Mouse (Mus musculus) heart, embryonic 16.5 days (tissue): ENCODE measurements at regions not wholly inside any gene's neighbourhood (a gene's known extent, or its start where the extent isn't known, plus 50 kb on each side); places are given as distances from the start of the nearest gene placed in this dataset.

Source experiments
- ATAC-seq: fragments of 200-750 bp; cut with Nextera tagmentation; replicated peaks from 2 replicates; pipeline ENCODE4 v1.8.0; 2017; ENCODE audit warnings: moderate number of reproducible peaks; ENCODE audit not compliant: insufficient read depth, low FRiP score; ENCODE audit errors: extremely low read depth
- H3K27ac ChIP-seq: fragments of 300-500 bp; sonication (generic); 2 replicates; pipeline ENCODE4 v1.5.1; 2014; ENCODE audit warnings: mild to moderate bottlenecking, low read length, control low read depth, moderate library complexity
- H3K27me3 ChIP-seq: fragments of 300-500 bp; sonication (generic); 2 replicates; pipeline ENCODE4 v1.6.1; 2014; ENCODE audit warnings: low read length, mixed read lengths; ENCODE audit not compliant: control insufficient read depth, insufficient read depth
- H3K36me3 ChIP-seq: fragments of 300-500 bp; sonication (generic); 2 replicates; pipeline ENCODE4 v1.6.1; 2014; ENCODE audit not compliant: control insufficient read depth, insufficient read depth
- H3K4me1 ChIP-seq: fragments of 300-500 bp; sonication (generic); 2 replicates; pipeline ENCODE4 v1.6.1; 2014; ENCODE audit warnings: low read length, mixed read lengths; ENCODE audit not compliant: control insufficient read depth, insufficient read depth
- H3K4me2 ChIP-seq: fragments of 300-500 bp; sonication (generic); 2 replicates; pipeline ENCODE4 v1.6.1; 2014; ENCODE audit warnings: low read depth, mild to moderate bottlenecking, control low read depth, low read length
- H3K4me3 ChIP-seq: fragments of 300-500 bp; sonication (generic); 2 replicates; pipeline ENCODE4 v1.5.1; 2014; ENCODE audit warnings: mild to moderate bottlenecking, control low read depth, low read length
- H3K9ac ChIP-seq: fragments of 300-500 bp; sonication (generic); 2 replicates; pipeline ENCODE4 v1.6.1; 2014; ENCODE audit warnings: low read length, control low read depth
- H3K9me3 ChIP-seq: fragments of 300-500 bp; sonication (generic); replicated peaks from 2 replicates; pipeline ENCODE4 v1.6.1; 2016; ENCODE audit warnings: low read length; ENCODE audit not compliant: control insufficient read depth
- WGBS: fragments of 180-500 bp; shearing (Covaris S2); extraction: QIAGEN DNeasy Blood & Tissue Kit; methylation state at CpG from one replicate; pipeline ENCODE4 v1.1.7; 2014; 5-methylcytosine and 5-hydroxymethylcytosine counted together

- Histone ChIP-seq H3K27me3 (no peaks in the 10 kb centered on the region), H3K9ac (no peak overlapping the region), H3K4me1 (no peaks in the 10 kb centered on the region), H3K9me3 (no peaks in the 10 kb centered on the region), H3K27ac (no peak overlapping the region), H3K4me2 (no peak overlapping the region), H3K36me3 (no peaks in the 10 kb centered on the region), H3K4me3 (no peak overlapping the region)
- ATAC-seq = no peak
- 61% methylated on average over 8 of the region's 8 CpGs for WGBS
These were observed 627.7 kb downstream of the Tmem114 start for GRCm38 (mm10) chr16:7797176-7797786.

- H3K9me3 ChIP-seq = no peaks in the 10 kb centered on the region
- no peaks in the 10 kb centered on the region for H3K36me3 ChIP-seq
- no peak for ATAC-seq
- 48% methylated on average over 3 of the region's 3 CpGs for WGBS
- H3K4me2 ChIP-seq = no peak overlapping the region
- no peak overlapping the region for H3K4me3 ChIP-seq
- no peak overlapping the region for H3K27ac ChIP-seq
- H3K9ac ChIP-seq = no peak overlapping the region
- H3K4me1 ChIP-seq = no peaks in the 10 kb centered on the region
- H3K27me3 ChIP-seq = no peaks in the 10 kb centered on the region
These were observed 629.4 kb downstream of the Tmem114 start for GRCm38 (mm10) chr16:7795561-7795960.

GRCm38 (mm10) chr16:7792521-7792920, 632.4 kb downstream of the Tmem114 start:
- WGBS = 84% methylated on average over 3 of the region's 3 CpGs
- no peaks in the 10 kb centered on the region for H3K4me1 ChIP-seq
- no peaks in the 10 kb centered on the region for H3K27me3 ChIP-seq
- H3K4me2 ChIP-seq = no peak overlapping the region
- H3K9me3 ChIP-seq = no peaks in the 10 kb centered on the region
- H3K27ac ChIP-seq = no peak overlapping the region
- no peaks in the 10 kb centered on the region for H3K36me3 ChIP-seq
- no peak for ATAC-seq
- H3K9ac ChIP-seq = no peak overlapping the region
- no peak overlapping the region for H3K4me3 ChIP-seq

- ATAC-seq = no peak
- 69% methylated on average over 4 of the region's 4 CpGs for WGBS
- Histone ChIP-seq H3K9me3 (no peaks in the 10 kb centered on the region), H3K4me3 (no peak overlapping the region), H3K27me3 (no peaks in the 10 kb centered on the region), H3K4me2 (no peak overlapping the region), H3K36me3 (no peaks in the 10 kb centered on the region), H3K9ac (no peak overlapping the region), H3K4me1 (no peaks in the 10 kb centered on the region), H3K27ac (no peak overlapping the region)
These were observed 634.7 kb downstream of the Tmem114 start for GRCm38 (mm10) chr16:7790260-7790659.

GRCm38 (mm10) chr16:7788209-7788608, 636.7 kb downstream of the Tmem114 start:
- 67% methylated on average over 2 of the region's 2 CpGs for WGBS

GRCm38 (mm10) chr16:7781506-7781905, 643.4 kb downstream of the Tmem114 start:
- Histone ChIP-seq H3K27ac (no peak overlapping the region), H3K36me3 (no peaks in the 10 kb centered on the region), H3K4me2 (no peak overlapping the region), H3K4me3 (no peak overlapping the region), H3K4me1 (no peaks in the 10 kb centered on the region), H3K27me3 (no peaks in the 10 kb centered on the region), H3K9me3 (no peaks in the 10 kb centered on the region), H3K9ac (no peak overlapping the region)
- no peak for ATAC-seq
- WGBS = 76% methylated on average over 2 of the region's 2 CpGs

More at GRCm38 (mm10) chr16:7788209-7788608, 636.7 kb downstream of the Tmem114 start:
- Histone ChIP-seq H3K27me3 (no peaks in the 10 kb centered on the region), H3K9me3 (no peaks in the 10 kb centered on the region), H3K4me1 (no peaks in the 10 kb centered on the region), H3K27ac (no peak overlapping the region), H3K36me3 (no peaks in the 10 kb centered on the region), H3K9ac (no peak overlapping the region), H3K4me2 (no peak overlapping the region), H3K4me3 (no peak overlapping the region)
- ATAC-seq = no peak

- Histone ChIP-seq H3K9ac (no peak overlapping the region), H3K4me2 (no peak overlapping the region), H3K27me3 (no peaks in the 10 kb centered on the region), H3K4me3 (no peak overlapping the region), H3K36me3 (no peaks in the 10 kb centered on the region), H3K4me1 (no peaks in the 10 kb centered on the region), H3K9me3 (no peaks in the 10 kb centered on the region), H3K27ac (no peak overlapping the region)
- no peak for ATAC-seq
- 79% methylated on average over 3 of the region's 3 CpGs for WGBS
These were observed 649.3 kb downstream of the Tmem114 start for GRCm38 (mm10) chr16:7775635-7776034.

- no peak; the same call in 1 of the 2 replicates for ATAC-seq
- no peaks in the 10 kb centered on the region for H3K9me3 ChIP-seq
- H3K36me3 ChIP-seq = no peaks in the 10 kb centered on the region
- no peaks in the 10 kb centered on the region for H3K27me3 ChIP-seq
- H3K4me2 ChIP-seq = no peak overlapping the region
- H3K27ac ChIP-seq = peak overlapping the region; percentile 53
- no peak overlapping the region for H3K4me3 ChIP-seq
- 47% methylated on average over 1 of the region's 1 CpGs for WGBS
- no peak overlapping the region for H3K9ac ChIP-seq
- H3K4me1 ChIP-seq = no peaks in the 10 kb centered on the region
These were observed 656.5 kb downstream of the Tmem114 start for GRCm38 (mm10) chr16:7768433-7768832.

GRCm38 (mm10) chr16:7767691-7768090, 657.2 kb downstream of the Tmem114 start:
- H3K36me3 ChIP-seq = no peaks in the 10 kb centered on the region
- H3K27ac ChIP-seq = peak overlapping the region; percentile 53
- H3K9ac ChIP-seq = no peak overlapping the region
- ATAC-seq = peak; percentile 22; the same call in 1 of the 2 replicates
- no peaks in the 10 kb centered on the region for H3K4me1 ChIP-seq
- H3K27me3 ChIP-seq = no peaks in the 10 kb centered on the region
- 73% methylated on average over 4 of the region's 4 CpGs for WGBS
- no peak overlapping the region for H3K4me2 ChIP-seq
- no peak overlapping the region for H3K4me3 ChIP-seq
- no peaks in the 10 kb centered on the region for H3K9me3 ChIP-seq
